Mouse (Mus musculus) kidney, embryonic 15.5 days (tissue): Measurements from ENCODE around the gene Pde8a. TPM values are rescaled to one million over a fixed set of nuclear protein-coding genes. Genes with fewer than 3 reads are reported as not detected.
A peak's percentile ranks its signal among the peaks of the same experiment; 100 is the strongest.

ENCODE experiments used
- ATAC-seq: fragments of 200-750 bp; cut with Nextera tagmentation; replicated peaks from 2 replicates; pipeline ENCODE4 v1.8.0; 2017; ENCODE audit warnings: moderate TSS enrichment; ENCODE audit not compliant: low FRiP score
- H3K27ac ChIP-seq: fragments of 300-500 bp; sonication (generic); 2 replicates; pipeline ENCODE4 v1.5.1; 2015; ENCODE audit warnings: mild to moderate bottlenecking, inconsistent platforms
- H3K27me3 ChIP-seq: fragments of 300-500 bp; sonication (generic); 2 replicates; pipeline ENCODE4 v1.6.1; 2015; ENCODE audit warnings: inconsistent platforms
- H3K36me3 ChIP-seq: fragments of 300-500 bp; sonication (generic); 2 replicates; pipeline ENCODE4 v1.6.1; 2015; ENCODE audit warnings: inconsistent platforms
- H3K4me1 ChIP-seq: fragments of 300-500 bp; sonication (generic); 2 replicates; pipeline ENCODE4 v1.6.1; 2015; ENCODE audit warnings: inconsistent platforms
- H3K4me2 ChIP-seq: fragments of 300-500 bp; sonication (generic); 2 replicates; pipeline ENCODE4 v1.6.1; 2015; ENCODE audit warnings: moderate library complexity, mild to moderate bottlenecking, inconsistent platforms
- H3K4me3 ChIP-seq: fragments of 300-500 bp; sonication (generic); replicated peaks from 2 replicates; pipeline ENCODE4 v1.5.1; 2015; ENCODE audit warnings: mild to moderate bottlenecking, inconsistent platforms
- H3K9ac ChIP-seq: fragments of 300-500 bp; sonication (generic); 2 replicates; pipeline ENCODE4 v1.6.1; 2015; ENCODE audit warnings: mild to moderate bottlenecking, inconsistent platforms
- H3K9me3 ChIP-seq: fragments of 300-500 bp; sonication (generic); replicated peaks from 2 replicates; pipeline ENCODE4 v1.6.1; 2016; ENCODE audit warnings: inconsistent platforms
- WGBS: fragments of 180-500 bp; shearing (Covaris S2); methylation state at CpG from one replicate; pipeline ENCODE4 v1.1.7; 2015; ENCODE audit warnings: mixed read lengths; 5-methylcytosine and 5-hydroxymethylcytosine counted together
- polyA plus RNA-seq: library from polyadenylated mRNA; unstranded; fragments of >200 nt; fragmentation: Nextera tagmentation; extraction: Ambion mirVana; gene quantifications from 2 replicates; pipeline ENCODE4 v1.2.1, GENCODE M21; 2015

The Pde8a gene
- polyA plus RNA-seq, 1 experiment from 2014 or later, result 5.7 TPM

- no peaks in the 10 kb centered on the region for H3K9me3 ChIP-seq
- peak overlapping the region; percentile 61 for H3K4me3 ChIP-seq
- H3K27me3 ChIP-seq, result peaks cover 62% of the 10 kb centered on the region
- H3K4me1 ChIP-seq, result peaks cover 45% of the 10 kb centered on the region
- under 1% methylated on average over 57 of the region's 57 CpGs for WGBS
- H3K27ac ChIP-seq, result peak overlapping the region; percentile 86
- H3K9ac ChIP-seq, result peak overlapping the region; percentile 60
- peak; percentile 87 for ATAC-seq
- H3K36me3 ChIP-seq, result no peaks in the 10 kb centered on the region
- peak overlapping the region; percentile 85 for H3K4me2 ChIP-seq
These were observed 574 bp upstream of the Pde8a start for GRCm38 (mm10) chr7:81212697-81213346.

DNA sequence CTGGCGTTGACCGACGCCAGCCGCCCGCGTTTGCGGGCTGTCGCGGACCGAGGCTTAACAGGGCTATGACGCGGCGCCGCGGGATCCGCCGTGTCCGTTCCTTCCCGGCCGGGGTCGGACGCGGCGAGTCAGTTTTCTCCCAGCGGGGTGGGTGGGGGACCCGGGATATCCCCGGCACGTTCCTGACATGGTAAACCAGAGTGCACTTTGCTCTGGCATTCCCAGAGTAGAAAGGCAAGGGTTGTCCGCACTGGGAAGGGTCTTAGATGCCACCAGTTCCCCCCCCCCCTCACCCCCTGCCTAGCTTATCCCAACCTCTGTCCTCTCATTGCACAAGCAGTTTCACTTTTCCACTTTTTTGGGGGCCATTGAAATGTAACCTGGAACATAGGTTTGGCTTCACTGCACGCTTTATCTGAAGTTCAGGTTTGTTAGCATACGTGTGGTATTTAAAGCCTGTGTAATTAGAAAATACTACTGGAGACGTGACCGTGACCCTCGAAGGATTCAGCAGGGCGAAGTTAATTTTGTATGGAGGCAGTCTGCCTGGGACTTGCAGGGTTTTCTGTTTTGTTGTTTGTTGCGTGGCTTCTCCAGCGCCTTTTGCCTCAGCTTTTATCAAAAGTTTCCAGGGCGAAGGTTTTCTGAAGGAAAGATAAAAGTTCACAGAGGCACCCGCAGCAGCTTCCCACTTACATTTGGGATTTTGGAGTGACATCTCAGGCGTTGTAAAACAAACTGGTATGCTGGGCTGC lies 934 bp downstream of the Pde8a start:
- H3K4me2 ChIP-seq, result peak overlapping the region; percentile 85
- ATAC-seq, result 0 out of 2 replicates have a peak, but pooled peaks have one; percentile 11
- H3K4me1 ChIP-seq, result peaks cover 44% of the 10 kb centered on the region
- H3K9ac ChIP-seq, result peak overlapping the region; percentile 60
- peaks cover 59% of the 10 kb centered on the region for H3K27me3 ChIP-seq
- WGBS, result 5% methylated on average over 40 of the region's 40 CpGs
- no peaks in the 10 kb centered on the region for H3K36me3 ChIP-seq
- no peaks in the 10 kb centered on the region for H3K9me3 ChIP-seq
- peak overlapping the region; percentile 86 for H3K27ac ChIP-seq
- H3K4me3 ChIP-seq, result peak overlapping the region; percentile 61

GRCm38 (mm10) chr7:81215950-81216349 lies 2.6 kb downstream of the Pde8a start:
- H3K4me3 ChIP-seq, result no peak overlapping the region
- H3K27me3 ChIP-seq, result peaks cover 46% of the 10 kb centered on the region
- 75% methylated on average over 1 of the region's 1 CpGs for WGBS
- ATAC-seq, result no peak
- peaks cover 39% of the 10 kb centered on the region for H3K4me1 ChIP-seq
- H3K9me3 ChIP-seq, result no peaks in the 10 kb centered on the region
- H3K9ac ChIP-seq, result no peak overlapping the region
- H3K36me3 ChIP-seq, result no peaks in the 10 kb centered on the region
- H3K4me2 ChIP-seq, result no peak overlapping the region
- H3K27ac ChIP-seq, result no peak overlapping the region

GRCm38 (mm10) chr7:81219321-81219720 lies 5.9 kb downstream of the Pde8a start:
- 47% methylated on average over 7 of the region's 7 CpGs for WGBS
- H3K27me3 ChIP-seq, result peaks cover 15% of the 10 kb centered on the region
- no peak overlapping the region for H3K9ac ChIP-seq
- no peaks in the 10 kb centered on the region for H3K9me3 ChIP-seq
- no peaks in the 10 kb centered on the region for H3K36me3 ChIP-seq
- H3K4me3 ChIP-seq, result no peak overlapping the region
- no peak overlapping the region for H3K4me2 ChIP-seq
- 0 out of 2 replicates have a peak overlapping the region, but pooled peaks have one; percentile 1 for H3K27ac ChIP-seq
- H3K4me1 ChIP-seq, result peaks cover 13% of the 10 kb centered on the region
- ATAC-seq, result no peak

DNA sequence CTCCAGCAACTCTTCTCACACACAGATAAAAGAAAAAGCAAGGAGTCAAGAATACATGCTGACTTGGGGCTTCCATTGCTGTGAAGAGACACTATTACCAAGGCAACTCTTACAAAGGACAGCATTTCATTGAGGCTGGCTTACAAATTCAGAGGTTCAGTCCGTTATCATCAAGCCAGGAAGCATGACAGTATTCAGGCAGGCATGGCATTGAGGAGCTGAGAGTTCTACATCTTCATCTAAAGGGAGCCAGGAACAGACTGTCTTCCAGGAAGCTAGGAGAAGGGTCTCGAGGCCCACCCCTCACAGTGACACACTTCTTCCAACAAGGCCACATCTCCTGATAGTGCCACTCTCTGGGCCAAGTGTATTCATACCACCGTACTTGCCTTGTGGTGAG lies 7.0 kb downstream of the Pde8a start:
- Histone ChIP-seq H3K9me3 (no peaks in the 10 kb centered on the region), H3K4me2 (no peak overlapping the region), H3K27ac (no peak overlapping the region), H3K4me3 (no peak overlapping the region), H3K36me3 (no peaks in the 10 kb centered on the region), H3K4me1 (peaks cover 8% of the 10 kb centered on the region; the same call in 1 of the 2 replicates), H3K9ac (no peak overlapping the region), H3K27me3 (peaks cover 5% of the 10 kb centered on the region; the same call in 1 of the 2 replicates)
- 84% methylated on average over 3 of the region's 3 CpGs for WGBS
- ATAC-seq, result no peak

DNA sequence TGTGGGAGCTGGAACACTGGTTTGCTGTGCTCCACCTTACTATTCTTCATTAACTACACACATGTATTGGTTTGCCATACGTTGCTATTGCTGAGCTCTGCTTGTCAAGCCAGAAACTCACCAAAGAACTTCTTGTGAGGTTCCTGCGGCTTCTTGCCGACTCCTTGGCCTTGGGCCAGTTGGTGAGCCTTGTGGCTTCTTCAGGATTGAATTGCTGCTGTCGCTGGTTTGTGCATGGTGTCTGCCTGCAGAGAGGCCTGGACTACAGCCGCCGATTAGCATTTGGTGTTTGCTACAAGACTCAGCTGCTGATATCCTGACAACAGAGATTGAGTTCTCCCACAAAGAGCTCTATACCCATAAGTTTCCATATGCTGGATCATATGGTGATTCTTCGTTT lies 10.9 kb downstream of the Pde8a start:
- Histone ChIP-seq H3K27me3 (no peaks in the 10 kb centered on the region), H3K9me3 (no peaks in the 10 kb centered on the region), H3K4me3 (no peak overlapping the region), H3K36me3 (no peaks in the 10 kb centered on the region), H3K27ac (no peak overlapping the region), H3K9ac (no peak overlapping the region), H3K4me2 (no peak overlapping the region), H3K4me1 (peaks cover 3% of the 10 kb centered on the region; the same call in 1 of the 2 replicates)
- ATAC-seq, result no peak
- 87% methylated on average over 7 of the region's 7 CpGs for WGBS

GRCm38 (mm10) chr7:81230091-81230792 lies 16.8 kb downstream of the Pde8a start:
- ATAC-seq, result no peak
- WGBS, result 91% methylated on average over 7 of the region's 7 CpGs
- H3K4me3 ChIP-seq, result no peak overlapping the region
- H3K9me3 ChIP-seq, result no peaks in the 10 kb centered on the region
- H3K4me2 ChIP-seq, result no peak overlapping the region
- no peak overlapping the region for H3K27ac ChIP-seq
- 0 out of 2 replicates have a peak, but pooled peaks cover under 1% of the 10 kb centered on the region for H3K4me1 ChIP-seq
- no peaks in the 10 kb centered on the region for H3K36me3 ChIP-seq
- no peak overlapping the region for H3K9ac ChIP-seq
- no peaks in the 10 kb centered on the region for H3K27me3 ChIP-seq

- Histone ChIP-seq H3K4me1 (peaks cover 7% of the 10 kb centered on the region), H3K4me2 (no peak overlapping the region), H3K4me3 (no peak overlapping the region), H3K9ac (no peak overlapping the region), H3K9me3 (no peaks in the 10 kb centered on the region), H3K27me3 (no peaks in the 10 kb centered on the region), H3K36me3 (no peaks in the 10 kb centered on the region), H3K27ac (no peak overlapping the region)
- WGBS, result 84% methylated on average over 2 of the region's 2 CpGs
- no peak for ATAC-seq
These were observed 19.3 kb downstream of the Pde8a start for GRCm38 (mm10) chr7:81232674-81233073.

DNA sequence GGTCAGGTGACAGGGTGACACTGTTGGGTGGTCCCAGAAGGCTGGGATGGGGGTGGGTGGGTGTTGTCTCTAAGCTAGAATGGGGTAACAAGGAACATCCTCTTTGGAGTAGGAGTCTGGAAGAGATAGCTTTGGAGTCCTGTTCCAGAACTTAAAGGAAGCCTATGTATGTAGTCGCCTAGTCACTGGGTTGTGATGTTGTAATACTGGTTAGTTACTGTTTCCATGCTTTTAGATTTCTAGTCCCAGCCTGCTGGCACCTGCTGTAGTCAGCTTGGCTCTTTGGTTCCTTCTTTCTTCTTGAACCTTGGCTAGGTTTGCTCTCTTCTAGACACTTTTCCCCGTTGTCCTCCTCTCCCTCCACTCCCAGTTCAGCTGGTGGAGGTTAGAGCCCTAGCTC lies 21.7 kb downstream of the Pde8a start:
- peaks cover 7% of the 10 kb centered on the region for H3K4me1 ChIP-seq
- no peak overlapping the region for H3K27ac ChIP-seq
- ATAC-seq, result no peak
- H3K9me3 ChIP-seq, result no peaks in the 10 kb centered on the region
- no peaks in the 10 kb centered on the region for H3K27me3 ChIP-seq
- no peak overlapping the region for H3K4me3 ChIP-seq
- no peaks in the 10 kb centered on the region for H3K36me3 ChIP-seq
- no peak overlapping the region for H3K4me2 ChIP-seq
- no peak overlapping the region for H3K9ac ChIP-seq
- WGBS, result 84% methylated on average over 2 of the region's 2 CpGs

- Histone ChIP-seq H3K36me3 (no peaks in the 10 kb centered on the region), H3K9me3 (no peaks in the 10 kb centered on the region), H3K9ac (no peak overlapping the region), H3K4me3 (no peak overlapping the region), H3K4me1 (peaks cover 7% of the 10 kb centered on the region), H3K4me2 (no peak overlapping the region), H3K27me3 (no peaks in the 10 kb centered on the region), H3K27ac (no peak overlapping the region)
- ATAC-seq, result 0 out of 2 replicates have a peak, but pooled peaks have one; percentile 52
- WGBS, result 51% methylated on average over 4 of the region's 4 CpGs
These were observed 22.3 kb downstream of the Pde8a start for GRCm38 (mm10) chr7:81235600-81236223.

DNA sequence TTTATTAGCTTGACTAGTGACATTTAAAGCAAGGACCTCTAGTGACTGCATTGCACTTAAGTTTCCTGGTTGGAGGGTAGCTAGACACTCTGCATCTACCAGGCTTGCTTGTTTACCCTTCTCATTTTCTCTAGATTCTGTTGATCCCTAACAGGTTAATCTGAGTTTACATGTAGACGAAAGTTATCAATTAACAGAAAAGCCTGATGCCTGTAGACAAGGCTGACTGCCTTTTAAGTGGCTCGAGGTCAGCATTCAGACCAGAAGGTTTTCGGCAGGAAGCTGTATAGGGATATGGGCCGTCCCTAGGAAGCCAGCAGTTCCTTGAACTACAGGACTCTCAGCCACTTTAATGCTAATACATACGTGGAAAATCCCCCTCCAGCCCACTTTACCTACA lies 30.0 kb downstream of the Pde8a start:
- Histone ChIP-seq H3K4me1 (peaks cover 14% of the 10 kb centered on the region), H3K27me3 (no peaks in the 10 kb centered on the region), H3K4me2 (no peak overlapping the region), H3K36me3 (no peaks in the 10 kb centered on the region), H3K9me3 (no peaks in the 10 kb centered on the region), H3K4me3 (no peak overlapping the region), H3K27ac (peak overlapping the region; percentile 86), H3K9ac (no peak overlapping the region)
- peak; percentile 85 for ATAC-seq
- 49% methylated on average over 5 of the region's 5 CpGs for WGBS
